Comparison of ENCODE assay signal across 11 mouse cellular contexts in the genomic region with DNA sequence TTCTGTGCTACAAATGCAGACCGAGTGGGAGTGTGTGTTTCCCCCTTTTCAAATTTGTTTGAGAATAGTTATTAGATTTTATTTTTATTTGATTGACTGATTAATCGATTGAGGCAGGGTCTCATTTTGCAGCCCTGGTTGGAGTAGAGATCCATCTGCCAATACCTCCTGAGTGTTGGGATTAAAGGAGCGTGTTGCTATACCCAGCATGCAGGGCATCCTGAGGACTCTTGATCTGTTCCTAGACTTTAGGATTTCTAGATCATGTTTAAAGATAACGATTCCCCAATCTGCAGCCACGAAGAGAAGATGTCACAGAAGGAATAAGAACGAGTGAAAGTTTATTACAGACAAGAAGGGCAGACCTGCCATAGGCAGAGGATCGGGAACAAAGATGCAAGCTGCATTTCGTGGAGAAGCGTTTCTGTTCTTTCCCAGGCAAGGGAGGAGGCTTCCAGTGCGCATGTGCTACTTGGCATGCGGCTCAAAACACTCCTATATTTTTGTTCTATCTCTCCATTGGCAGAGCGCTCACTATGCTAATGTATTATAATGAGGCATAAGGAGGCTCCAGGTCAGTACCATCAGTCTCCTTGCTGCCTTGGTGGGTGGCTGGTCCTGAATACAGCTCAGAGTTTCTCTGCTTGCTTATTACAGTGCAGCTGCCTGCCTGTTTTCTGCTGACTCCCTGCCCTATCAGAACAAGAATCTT. TPM values are rescaled to one million over a fixed set of nuclear protein-coding genes. Genes with fewer than 3 reads are reported as not detected.
DNase-seq lines count a peak whose midpoint lies in the region; ATAC-seq and TF ChIP-seq lines count a peak whose summit lies in the region.
"Had no signal": no experiment of that assay in that cellular context is flagged by ENCODE, and none has a peak within 500 bp of the region (broad histone marks: within the 10 kb centered on the region; RNA-seq: fewer than 3 reads in every experiment).

No protein-coding gene starts in this region.

- H3K9ac ChIP-seq in forebrain, embryonic 13.5 days, result no peak overlapping the region
- no peak overlapping the region for H3K9ac ChIP-seq in hindbrain, embryonic 12.5 days
- H3K9ac ChIP-seq in neural tube, embryonic 13.5 days, result peak overlapping the region; percentile 50; the same call in 1 of the 2 replicates
- H3K9ac ChIP-seq: liver, embryonic 15.5 days had no signal

- TF ChIP-seq POLR2A in brain, embryonic 14.5 days (IDR thresholded peaks at IDR 0.05; ENCODE audit: borderline replicate concordance, extremely low read depth, insufficient read depth, insufficient read length, poor library complexity, severe bottlenecking), result no peak
- no peak for TF ChIP-seq POLR2A in kidney, adult 2 months (IDR thresholded peaks at IDR 0.05; ENCODE audit: low read depth, low read length)

- no peak for DNase-seq in forebrain, embryonic 10.5 days (ENCODE audit: extremely low spot score, low spot score)
- DNase-seq in brain, embryonic 14.5 days (ENCODE audit: low read depth), result peak; percentile 90
- no peak for DNase-seq in urinary bladder, adult 2 months (ENCODE audit: low spot score)
- no peak for DNase-seq in heart, postnatal 4 days
- DNase-seq in kidney, adult 2 months, result no peak
- DNase-seq: kidney, adult 8-10 months had no signal

- no peak overlapping the region for H3K4me2 ChIP-seq in forebrain, embryonic 13.5 days
- peak overlapping the region; percentile 17; the same call in 1 of the 2 replicates for H3K4me2 ChIP-seq in hindbrain, embryonic 12.5 days (replicated peaks)
- H3K4me2 ChIP-seq in neural tube, embryonic 13.5 days, result peak overlapping the region; percentile 38
- H3K4me2 ChIP-seq: liver, embryonic 15.5 days had no signal

- TF ChIP-seq CTCF in brain, embryonic 14.5 days (IDR thresholded peaks at IDR 0.05; ENCODE audit: borderline replicate concordance, extremely low read depth, insufficient read depth, insufficient read length), result no peak
- no peak for TF ChIP-seq CTCF in kidney, adult 2 months (conservative IDR thresholded peaks at IDR 0.05; ENCODE audit: insufficient read depth, insufficient read length, low read depth, low read length)

- H3K27ac ChIP-seq in forebrain, embryonic 13.5 days, result peak overlapping the region; percentile 2; the same call in 1 of the 2 replicates
- no peak overlapping the region for H3K27ac ChIP-seq in forebrain, embryonic 10.5 days
- H3K27ac ChIP-seq in hindbrain, embryonic 12.5 days, result no peak overlapping the region
- peak overlapping the region; percentile 38 for H3K27ac ChIP-seq in neural tube, embryonic 13.5 days (replicated peaks)
- H3K27ac ChIP-seq in kidney, adult 2 months (ENCODE audit: insufficient read depth, low read depth, low read length), result no peak overlapping the region
- H3K27ac ChIP-seq: liver, embryonic 15.5 days had no signal

- no peak overlapping the region for H3K4me3 ChIP-seq in forebrain, embryonic 13.5 days
- H3K4me3 ChIP-seq in forebrain, embryonic 10.5 days, result no peak overlapping the region
- no peak overlapping the region for H3K4me3 ChIP-seq in hindbrain, embryonic 12.5 days
- no peak overlapping the region for H3K4me3 ChIP-seq in neural tube, embryonic 13.5 days
- no peak overlapping the region for H3K4me3 ChIP-seq in kidney, adult 2 months (ENCODE audit: insufficient read depth, low read depth, low read length)
- H3K4me3 ChIP-seq: liver, embryonic 15.5 days had no signal

- WGBS in forebrain, embryonic 13.5 days, result 50% methylated on average over 12 of the region's 12 CpGs
- 73% methylated on average over 12 of the region's 12 CpGs for WGBS in forebrain, embryonic 10.5 days
- 57% methylated on average over 12 of the region's 12 CpGs for WGBS in hindbrain, embryonic 12.5 days
- WGBS in neural tube, embryonic 13.5 days, result 50% methylated on average over 12 of the region's 12 CpGs
- 74% methylated on average over 12 of the region's 12 CpGs for WGBS in kidney, adult 2 months

- ATAC-seq in forebrain, embryonic 13.5 days, result peak; percentile 96
- peak; percentile 86 for ATAC-seq in hindbrain, embryonic 12.5 days (ENCODE audit: low FRiP score)
- peak; percentile 85 for ATAC-seq in neural tube, embryonic 13.5 days (ENCODE audit: low read depth)

- no peaks in the 10 kb centered on the region for H3K27me3 ChIP-seq in forebrain, embryonic 13.5 days
- H3K27me3 ChIP-seq in forebrain, embryonic 10.5 days (ENCODE audit: poor library complexity, severe bottlenecking), result no peaks in the 10 kb centered on the region
- H3K27me3 ChIP-seq in hindbrain, embryonic 12.5 days, result no peaks in the 10 kb centered on the region
- no peaks in the 10 kb centered on the region for H3K27me3 ChIP-seq in neural tube, embryonic 13.5 days
- H3K27me3 ChIP-seq in kidney, adult 2 months (replicated peaks; ENCODE audit: control insufficient read depth, insufficient read depth, low read length), result no peaks in the 10 kb centered on the region
- H3K27me3 ChIP-seq: liver, embryonic 15.5 days had no signal

- no peaks in the 10 kb centered on the region for H3K9me3 ChIP-seq in forebrain, embryonic 13.5 days (replicated peaks)
- no peaks in the 10 kb centered on the region for H3K9me3 ChIP-seq in forebrain, embryonic 10.5 days
- no peaks in the 10 kb centered on the region for H3K9me3 ChIP-seq in hindbrain, embryonic 12.5 days (replicated peaks)
- no peaks in the 10 kb centered on the region for H3K9me3 ChIP-seq in neural tube, embryonic 13.5 days
- H3K9me3 ChIP-seq: liver, embryonic 15.5 days had no signal

- no peaks in the 10 kb centered on the region for H3K36me3 ChIP-seq in forebrain, embryonic 13.5 days (ENCODE audit: poor library complexity, severe bottlenecking)
- H3K36me3 ChIP-seq in forebrain, embryonic 10.5 days (replicated peaks), result no peaks in the 10 kb centered on the region
- H3K36me3 ChIP-seq in hindbrain, embryonic 12.5 days, result no peaks in the 10 kb centered on the region
- no peaks in the 10 kb centered on the region for H3K36me3 ChIP-seq in neural tube, embryonic 13.5 days
- no peaks in the 10 kb centered on the region for H3K36me3 ChIP-seq in kidney, adult 2 months (ENCODE audit: control insufficient read depth, insufficient read depth, low read length)
- H3K36me3 ChIP-seq: liver, embryonic 15.5 days had no signal

- peaks cover 11% of the 10 kb centered on the region; the same call in 1 of the 2 replicates for H3K4me1 ChIP-seq in forebrain, embryonic 13.5 days
- H3K4me1 ChIP-seq in forebrain, embryonic 10.5 days, result no peaks in the 10 kb centered on the region
- H3K4me1 ChIP-seq in hindbrain, embryonic 12.5 days, result peaks cover 2% of the 10 kb centered on the region; the same call in 1 of the 2 replicates
- H3K4me1 ChIP-seq in neural tube, embryonic 13.5 days (replicated peaks), result peaks cover 16% of the 10 kb centered on the region
- no peaks in the 10 kb centered on the region for H3K4me1 ChIP-seq in kidney, adult 2 months (ENCODE audit: control insufficient read depth, insufficient read depth, low read length)
- H3K4me1 ChIP-seq: liver, embryonic 15.5 days had no signal

RNA-seq across cellular contexts. Expression of a gene that starts 53.9 kb away (rescaled TPM):
- not detected in 2 replicates for polyA plus RNA-seq in forebrain, embryonic 13.5 days (2015; fragmentation: Nextera tagmentation; extraction: Ambion mirVana)
- polyA plus RNA-seq in forebrain, embryonic 10.5 days (2016; fragmentation: Nextera tagmentation; extraction: Ambion mirVana), result not detected in 2 replicates
- 0.03 and 0.07 TPM in 2 replicates for polyA plus RNA-seq in brain, embryonic 14.5 days (2012; rRNA removed)
- 0.09 and 0.16 TPM in 2 replicates for polyA plus RNA-seq in hindbrain, embryonic 12.5 days (2016; fragmentation: Nextera tagmentation; extraction: Ambion mirVana)
- not detected in 2 replicates for polyA plus RNA-seq in neural tube, embryonic 13.5 days (2015; fragmentation: Nextera tagmentation; extraction: Ambion mirVana)
- 0.07 and 0.13 TPM in 2 replicates for polyA plus RNA-seq in urinary bladder, adult 2 months (2012; rRNA removed)
- total RNA-seq in heart, postnatal 4 days (2021), result under 1 TPM; 0.21 to 0.32 TPM
- polyA plus RNA-seq in kidney, adult 2 months (2012; rRNA removed), result 0.16 TPM in 1 of 2 replicates, not detected in the other
- total RNA-seq: megakaryocyte, adult 5-6 weeks had no signal
- polyA plus RNA-seq: liver, embryonic 15.5 days had no signal

Comparison
In these comparisons a context has a peak if more than half of its experiments do, and no peak if none do; other contexts are left out.
1. H3K27ac ChIP-seq: peak in forebrain, embryonic 13.5 days (single experiment) and neural tube, embryonic 13.5 days (single experiment); none in forebrain, embryonic 10.5 days (single experiment), hindbrain, embryonic 12.5 days (single experiment) and kidney, adult 2 months (single experiment).
2. Peak in every context shown above with its lines, with median percentiles within 50 percentile points of each other: ATAC-seq.